Mouse (Mus musculus) ES-Bruce4 (cell line): ENCODE data around the gene Nudt15. TPM values are rescaled to one million over a fixed set of nuclear protein-coding genes. Genes with fewer than 3 reads are reported as not detected.

ENCODE experiments used
- H3K27ac ChIP-seq: 2 replicates; pipeline ENCODE4 v1.5.1; 2012; ENCODE audit warnings: low read length, inconsistent platforms; ENCODE audit not compliant: insufficient read depth
- H3K27me3 ChIP-seq: 2 replicates; pipeline ENCODE4 v1.6.1; 2012; ENCODE audit warnings: mild to moderate bottlenecking, low read length, inconsistent platforms; ENCODE audit not compliant: control insufficient read depth, poor library complexity, insufficient read depth, severe bottlenecking
- H3K36me3 ChIP-seq: 2 replicates; pipeline ENCODE4 v1.6.1; 2012; ENCODE audit warnings: inconsistent platforms, mild to moderate bottlenecking, low read length, moderate library complexity; ENCODE audit not compliant: control insufficient read depth, poor library complexity, insufficient read depth, severe bottlenecking
- H3K4me1 ChIP-seq: one replicate; pipeline ENCODE4 v1.8.1; 2011; ENCODE audit warnings: low read length; ENCODE audit not compliant: control insufficient read depth, insufficient read depth
- H3K4me3 ChIP-seq: 2 replicates; pipeline ENCODE4 v1.5.1; 2011; ENCODE audit warnings: low read depth, mild to moderate bottlenecking, low read length
- H3K9ac ChIP-seq: 2 replicates; pipeline ENCODE4 v1.6.1; 2012; ENCODE audit warnings: low read depth, mild to moderate bottlenecking, inconsistent platforms; ENCODE audit not compliant: poor library complexity, severe bottlenecking
- H3K9me3 ChIP-seq: replicated peaks from 2 replicates; pipeline ENCODE4 v1.6.1; 2012; ENCODE audit warnings: mild to moderate bottlenecking, low read length, inconsistent platforms; ENCODE audit not compliant: control insufficient read depth, poor library complexity, insufficient read depth, severe bottlenecking
- CTCF ChIP-seq: IDR thresholded peaks from one replicate; pipeline ENCODE4 v1.8.1; 2011; ENCODE audit warnings: low read depth, low read length
- EP300 ChIP-seq: IDR thresholded peaks from 2 replicates; pipeline ENCODE4 v1.6.1; 2011; ENCODE audit warnings: low read depth, low read length; ENCODE audit not compliant: insufficient read depth
- POLR2A ChIP-seq: IDR thresholded peaks from one replicate; pipeline ENCODE4 v1.8.1; 2011; ENCODE audit warnings: low read length; ENCODE audit not compliant: insufficient read depth
- polyA plus RNA-seq: library from polyadenylated mRNA; stranded (reverse); fragments of >200 nt; gene quantifications from 2 replicates; pipeline ENCODE4 v1.2.4, GENCODE M21; 2011; ENCODE audit warnings: low read depth; ENCODE audit not compliant: missing spikeins, insufficient read depth, insufficient read length

The Nudt15 gene
- polyA plus RNA-seq, 1 experiment: 3.9 TPM

- Histone ChIP-seq H3K27me3 (no peaks in the 10 kb centered on the region), H3K4me1 (no peaks in the 10 kb centered on the region), H3K4me3 (no peak overlapping the region), H3K9me3 (no peaks in the 10 kb centered on the region), H3K9ac (no peak overlapping the region), H3K27ac (no peak overlapping the region), H3K36me3 (no peaks in the 10 kb centered on the region)
- TF ChIP-seq POLR2A (no peak), EP300 (no peak), CTCF (no peak)
Observed at GRCm38 (mm10) chr14:73503237-73503933, 44.7 kb downstream of the Nudt15 start.

GRCm38 (mm10) chr14:73502591-73503184, 45.4 kb downstream of the Nudt15 start:
- no peaks in the 10 kb centered on the region for H3K27me3 ChIP-seq
- no peaks in the 10 kb centered on the region for H3K4me1 ChIP-seq
- no peak overlapping the region for H3K4me3 ChIP-seq
- no peaks in the 10 kb centered on the region for H3K36me3 ChIP-seq
- no peak overlapping the region for H3K27ac ChIP-seq
- H3K9me3 ChIP-seq: no peaks in the 10 kb centered on the region
- TF ChIP-seq CTCF (no peak), EP300 (no peak), POLR2A (no peak)
- no peak overlapping the region for H3K9ac ChIP-seq

GRCm38 (mm10) chr14:73501721-73502120, 46.3 kb downstream of the Nudt15 start:
- TF ChIP-seq EP300 (no peak), POLR2A (no peak), CTCF (no peak)
- no peak overlapping the region for H3K27ac ChIP-seq

GRCm38 (mm10) chr14:73501283-73501682, 46.8 kb downstream of the Nudt15 start:
- TF ChIP-seq CTCF: no peak
- TF ChIP-seq EP300: no peak
- no peak for TF ChIP-seq POLR2A
- no peak overlapping the region for H3K27ac ChIP-seq
- no peak overlapping the region for H3K4me3 ChIP-seq

More at GRCm38 (mm10) chr14:73501721-73502120, 46.3 kb downstream of the Nudt15 start:
- Histone ChIP-seq H3K4me1 (no peaks in the 10 kb centered on the region), H3K9ac (no peak overlapping the region), H3K27me3 (no peaks in the 10 kb centered on the region), H3K9me3 (no peaks in the 10 kb centered on the region), H3K36me3 (no peaks in the 10 kb centered on the region), H3K4me3 (no peak overlapping the region)

GRCm38 (mm10) chr14:73495753-73496152, 52.3 kb downstream of the Nudt15 start:
- TF ChIP-seq POLR2A: no peak
- TF ChIP-seq CTCF: no peak
- no peak for TF ChIP-seq EP300
- no peaks in the 10 kb centered on the region for H3K27me3 ChIP-seq
- no peaks in the 10 kb centered on the region for H3K9me3 ChIP-seq
- H3K36me3 ChIP-seq: no peaks in the 10 kb centered on the region
- H3K27ac ChIP-seq: no peak overlapping the region
- H3K4me3 ChIP-seq: no peak overlapping the region
- H3K9ac ChIP-seq: no peak overlapping the region
- H3K4me1 ChIP-seq: no peaks in the 10 kb centered on the region

More at GRCm38 (mm10) chr14:73501283-73501682, 46.8 kb downstream of the Nudt15 start:
- H3K9ac ChIP-seq: no peak overlapping the region
- no peaks in the 10 kb centered on the region for H3K36me3 ChIP-seq
- H3K9me3 ChIP-seq: no peaks in the 10 kb centered on the region
- no peaks in the 10 kb centered on the region for H3K27me3 ChIP-seq
- no peaks in the 10 kb centered on the region for H3K4me1 ChIP-seq

GRCm38 (mm10) chr14:73494122-73494521, 53.9 kb downstream of the Nudt15 start:
- Histone ChIP-seq H3K4me3 (no peak overlapping the region), H3K36me3 (no peaks in the 10 kb centered on the region), H3K9ac (no peak overlapping the region), H3K9me3 (no peaks in the 10 kb centered on the region), H3K27me3 (no peaks in the 10 kb centered on the region), H3K27ac (no peak overlapping the region), H3K4me1 (no peaks in the 10 kb centered on the region)
- TF ChIP-seq CTCF (no peak), POLR2A (no peak), EP300 (no peak)
